Mouse (Mus musculus): ENCODE data around the gene Shmt1. TPM values are rescaled to one million over a fixed set of nuclear protein-coding genes. Genes with fewer than 3 reads are reported as not detected.

The Shmt1 gene
- polyA plus RNA-seq, 1 experiment from 2014 or later: 69.4 TPM

GRCm38 (mm10) chr11:60828903-60829302 lies 17.4 kb upstream of the Shmt1 start:
- 36% methylated on average over 2 of the region's 2 CpGs for WGBS

GRCm38 (mm10) chr11:60827241-60827945 lies 15.9 kb upstream of the Shmt1 start:
- Histone ChIP-seq H3K36me3 (ENCODE audit: control insufficient read depth, insufficient read depth, low read length) (no peaks in the 10 kb centered on the region), H3K9me3 (ENCODE audit: control insufficient read depth, low read length) (no peaks in the 10 kb centered on the region), H3K27ac (replicated peaks; ENCODE audit: low read depth, low read length) (no peak overlapping the region), H3K27me3 (ENCODE audit: control insufficient read depth, insufficient read depth, low read length) (no peaks in the 10 kb centered on the region), H3K4me1 (ENCODE audit: control insufficient read depth, insufficient read depth, low read length) (no peaks in the 10 kb centered on the region), H3K4me3 (ENCODE audit: low read depth, low read length) (no peak overlapping the region), H3K9ac (ENCODE audit: low read length) (no peak overlapping the region), H3K4me2 (ENCODE audit: low read depth, severe bottlenecking) (no peak overlapping the region)
- no peak for ATAC-seq (ENCODE audit: insufficient number of reproducible peaks, low FRiP score, low TSS enrichment, low read depth)
- WGBS: 71% methylated on average over 4 of the region's 4 CpGs
- no peak for DNase-seq (ENCODE audit: low spot score)

More at GRCm38 (mm10) chr11:60828903-60829302, 17.4 kb upstream of the Shmt1 start:
- Histone ChIP-seq H3K4me1 (ENCODE audit: control insufficient read depth, insufficient read depth, low read length) (no peaks in the 10 kb centered on the region), H3K9ac (ENCODE audit: low read length) (no peak overlapping the region), H3K4me3 (ENCODE audit: low read depth, low read length) (no peak overlapping the region), H3K27me3 (ENCODE audit: control insufficient read depth, insufficient read depth, low read length) (no peaks in the 10 kb centered on the region), H3K36me3 (ENCODE audit: control insufficient read depth, insufficient read depth, low read length) (no peaks in the 10 kb centered on the region), H3K4me2 (ENCODE audit: low read depth, severe bottlenecking) (no peak overlapping the region), H3K27ac (replicated peaks; ENCODE audit: low read depth, low read length) (no peak overlapping the region), H3K9me3 (ENCODE audit: control insufficient read depth, low read length) (no peaks in the 10 kb centered on the region)
- ATAC-seq (ENCODE audit: insufficient number of reproducible peaks, low FRiP score, low TSS enrichment, low read depth): no peak
- DNase-seq (ENCODE audit: low spot score): no peak

- H3K27ac ChIP-seq (replicated peaks; ENCODE audit: low read depth, low read length): no peak overlapping the region
- no peak for DNase-seq (ENCODE audit: low spot score)
- no peaks in the 10 kb centered on the region for H3K36me3 ChIP-seq (ENCODE audit: control insufficient read depth, insufficient read depth, low read length)
- no peaks in the 10 kb centered on the region for H3K9me3 ChIP-seq (ENCODE audit: control insufficient read depth, low read length)
- no peaks in the 10 kb centered on the region for H3K27me3 ChIP-seq (ENCODE audit: control insufficient read depth, insufficient read depth, low read length)
- no peaks in the 10 kb centered on the region for H3K4me1 ChIP-seq (ENCODE audit: control insufficient read depth, insufficient read depth, low read length)
- no peak overlapping the region for H3K4me3 ChIP-seq (ENCODE audit: low read depth, low read length)
- no peak overlapping the region for H3K4me2 ChIP-seq (ENCODE audit: low read depth, severe bottlenecking)
- WGBS: 56% methylated on average over 1 of the region's 1 CpGs
- no peak overlapping the region for H3K9ac ChIP-seq (ENCODE audit: low read length)
- no peak for ATAC-seq (ENCODE audit: insufficient number of reproducible peaks, low FRiP score, low TSS enrichment, low read depth)
These were observed 15.2 kb upstream of the Shmt1 start for GRCm38 (mm10) chr11:60826700-60827099.

GRCm38 (mm10) chr11:60825191-60825590 lies 13.7 kb upstream of the Shmt1 start:
- H3K9ac ChIP-seq (ENCODE audit: low read length): no peak overlapping the region
- 85% methylated on average over 3 of the region's 3 CpGs for WGBS
- ATAC-seq (ENCODE audit: insufficient number of reproducible peaks, low FRiP score, low TSS enrichment, low read depth): no peak
- DNase-seq (ENCODE audit: low spot score): no peak
- H3K4me3 ChIP-seq (ENCODE audit: low read depth, low read length): no peak overlapping the region
- H3K4me2 ChIP-seq (ENCODE audit: low read depth, severe bottlenecking): no peak overlapping the region
- no peak overlapping the region for H3K27ac ChIP-seq (replicated peaks; ENCODE audit: low read depth, low read length)
- H3K27me3 ChIP-seq (ENCODE audit: control insufficient read depth, insufficient read depth, low read length): no peaks in the 10 kb centered on the region
- no peaks in the 10 kb centered on the region for H3K4me1 ChIP-seq (ENCODE audit: control insufficient read depth, insufficient read depth, low read length)
- H3K36me3 ChIP-seq (ENCODE audit: control insufficient read depth, insufficient read depth, low read length): no peaks in the 10 kb centered on the region
- no peaks in the 10 kb centered on the region for H3K9me3 ChIP-seq (ENCODE audit: control insufficient read depth, low read length)

- Histone ChIP-seq H3K27ac (replicated peaks; ENCODE audit: low read depth, low read length) (no peak overlapping the region), H3K9ac (ENCODE audit: low read length) (no peak overlapping the region), H3K36me3 (ENCODE audit: control insufficient read depth, insufficient read depth, low read length) (no peaks in the 10 kb centered on the region), H3K4me2 (ENCODE audit: low read depth, severe bottlenecking) (no peak overlapping the region), H3K9me3 (ENCODE audit: control insufficient read depth, low read length) (no peaks in the 10 kb centered on the region), H3K4me1 (ENCODE audit: control insufficient read depth, insufficient read depth, low read length) (no peaks in the 10 kb centered on the region), H3K4me3 (ENCODE audit: low read depth, low read length) (no peak overlapping the region), H3K27me3 (ENCODE audit: control insufficient read depth, insufficient read depth, low read length) (no peaks in the 10 kb centered on the region)
- no peak for DNase-seq (ENCODE audit: low spot score)
- WGBS: 71% methylated on average over 2 of the region's 2 CpGs
- no peak for ATAC-seq (ENCODE audit: insufficient number of reproducible peaks, low FRiP score, low TSS enrichment, low read depth)
These were observed 12.3 kb upstream of the Shmt1 start for GRCm38 (mm10) chr11:60823771-60824170.

GRCm38 (mm10) chr11:60816398-60816797 lies 4.9 kb upstream of the Shmt1 start:
- 71% methylated on average over 5 of the region's 5 CpGs for WGBS

GRCm38 (mm10) chr11:60811054-60811460 lies 461 bp downstream of the Shmt1 start:
- ATAC-seq (ENCODE audit: insufficient number of reproducible peaks, low FRiP score, low TSS enrichment, low read depth): peak; percentile 100
- H3K9me3 ChIP-seq (ENCODE audit: control insufficient read depth, low read length): no peaks in the 10 kb centered on the region
- no peak overlapping the region for H3K27ac ChIP-seq (replicated peaks; ENCODE audit: low read depth, low read length)
- peaks cover 7% of the 10 kb centered on the region; the same call in 1 of the 2 replicates for H3K4me1 ChIP-seq (ENCODE audit: control insufficient read depth, insufficient read depth, low read length)
- no peaks in the 10 kb centered on the region for H3K36me3 ChIP-seq (ENCODE audit: control insufficient read depth, insufficient read depth, low read length)
- H3K4me2 ChIP-seq (ENCODE audit: low read depth, severe bottlenecking): peak overlapping the region; percentile 65
- no peaks in the 10 kb centered on the region for H3K27me3 ChIP-seq (ENCODE audit: control insufficient read depth, insufficient read depth, low read length)
- DNase-seq (ENCODE audit: low spot score): peak; percentile 97
- peak overlapping the region; percentile 45 for H3K4me3 ChIP-seq (ENCODE audit: low read depth, low read length)
- H3K9ac ChIP-seq (ENCODE audit: low read length): peak overlapping the region; percentile 47
- WGBS: 0% methylated on average over 29 of the region's 29 CpGs

More at GRCm38 (mm10) chr11:60816398-60816797, 4.9 kb upstream of the Shmt1 start:
- no peaks in the 10 kb centered on the region for H3K27me3 ChIP-seq (ENCODE audit: control insufficient read depth, insufficient read depth, low read length)
- H3K27ac ChIP-seq (replicated peaks; ENCODE audit: low read depth, low read length): no peak overlapping the region
- H3K9ac ChIP-seq (ENCODE audit: low read length): no peak overlapping the region
- DNase-seq (ENCODE audit: low spot score): no peak
- no peak overlapping the region for H3K4me3 ChIP-seq (ENCODE audit: low read depth, low read length)
- H3K36me3 ChIP-seq (ENCODE audit: control insufficient read depth, insufficient read depth, low read length): no peaks in the 10 kb centered on the region
- H3K4me1 ChIP-seq (ENCODE audit: control insufficient read depth, insufficient read depth, low read length): no peaks in the 10 kb centered on the region
- no peak overlapping the region for H3K4me2 ChIP-seq (ENCODE audit: low read depth, severe bottlenecking)
- no peak for ATAC-seq (ENCODE audit: insufficient number of reproducible peaks, low FRiP score, low TSS enrichment, low read depth)
- H3K9me3 ChIP-seq (ENCODE audit: control insufficient read depth, low read length): no peaks in the 10 kb centered on the region

GRCm38 (mm10) chr11:60810046-60810965 lies 1.2 kb downstream of the Shmt1 start:
- H3K9me3 ChIP-seq (ENCODE audit: control insufficient read depth, low read length): no peaks in the 10 kb centered on the region
- no peaks in the 10 kb centered on the region for H3K36me3 ChIP-seq (ENCODE audit: control insufficient read depth, insufficient read depth, low read length)
- peak overlapping the region; percentile 47 for H3K9ac ChIP-seq (ENCODE audit: low read length)
- H3K4me3 ChIP-seq (ENCODE audit: low read depth, low read length): peak overlapping the region; percentile 45
- H3K4me1 ChIP-seq (ENCODE audit: control insufficient read depth, insufficient read depth, low read length): peaks cover 7% of the 10 kb centered on the region; the same call in 1 of the 2 replicates
- WGBS: 12% methylated on average over 14 of the region's 14 CpGs
- no peaks in the 10 kb centered on the region for H3K27me3 ChIP-seq (ENCODE audit: control insufficient read depth, insufficient read depth, low read length)
- no peak; the same call in 1 of the 2 replicates for ATAC-seq (ENCODE audit: insufficient number of reproducible peaks, low FRiP score, low TSS enrichment, low read depth)
- H3K27ac ChIP-seq (replicated peaks; ENCODE audit: low read depth, low read length): no peak overlapping the region
- DNase-seq (ENCODE audit: low spot score): peak; percentile 22
- peak overlapping the region; percentile 65 for H3K4me2 ChIP-seq (ENCODE audit: low read depth, severe bottlenecking)

Measured in limb, embryonic 11.5 days (tissue).